Mouse (Mus musculus) cerebellum, adult (tissue): ENCODE results near the gene Slc35a3.

Experiments
- ATAC-seq: cut with Nextera tagmentation; 2 replicates; pipeline ENCODE4 v1.9.2; 2017; ENCODE audit warnings: mild to moderate bottlenecking, moderate library complexity, mixed read lengths; ENCODE audit not compliant: insufficient number of reproducible peaks, low FRiP score, low TSS enrichment

The Slc35a3 gene

DNA sequence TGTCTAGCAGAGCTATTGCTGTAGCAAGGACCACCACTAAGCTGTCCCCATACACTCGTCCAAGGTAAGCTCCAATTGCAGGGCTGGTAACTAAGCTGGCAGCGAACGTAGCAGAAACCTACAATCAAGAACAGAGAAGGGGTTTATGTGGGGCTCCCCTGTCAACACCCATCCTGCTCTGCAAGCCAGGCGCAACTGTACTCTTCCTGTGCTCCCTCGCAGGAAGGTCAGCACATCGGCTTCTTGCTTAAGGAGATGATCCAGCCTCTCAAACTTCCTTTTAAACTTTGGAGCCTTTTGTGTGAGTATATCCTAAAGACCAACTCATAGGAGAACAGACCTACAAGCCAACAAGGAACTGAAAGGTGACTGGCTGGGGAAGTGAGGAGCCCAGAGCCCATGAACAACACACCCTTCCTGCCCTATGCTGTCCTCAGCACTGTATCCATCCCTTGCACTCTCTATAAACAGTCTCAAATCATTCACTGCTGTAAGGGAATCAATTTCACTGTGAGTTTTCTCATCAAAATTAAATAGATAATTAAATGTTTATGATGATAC lies 70.7 kb downstream of the Slc35a3 start:
- no peak for ATAC-seq

DNA sequence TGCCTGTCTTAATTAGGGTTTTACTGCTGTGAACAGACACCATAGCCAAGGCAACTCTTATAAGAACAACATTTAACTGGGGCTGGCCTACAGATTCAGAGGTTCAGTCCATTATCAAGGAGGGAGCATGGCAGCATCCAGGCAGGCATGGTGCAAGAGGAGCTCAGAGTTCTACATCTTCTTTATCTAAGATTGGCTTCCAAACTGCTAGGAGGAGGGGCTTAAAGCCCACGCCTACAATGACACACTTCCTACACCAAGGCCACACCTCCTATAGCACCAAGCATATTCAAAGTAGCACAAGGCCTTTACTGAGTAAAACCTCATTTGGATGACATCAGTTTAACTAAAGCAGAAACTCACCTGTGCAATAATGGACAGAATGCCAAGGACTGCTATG lies 72.6 kb downstream of the Slc35a3 start:
- no peak for ATAC-seq

DNA sequence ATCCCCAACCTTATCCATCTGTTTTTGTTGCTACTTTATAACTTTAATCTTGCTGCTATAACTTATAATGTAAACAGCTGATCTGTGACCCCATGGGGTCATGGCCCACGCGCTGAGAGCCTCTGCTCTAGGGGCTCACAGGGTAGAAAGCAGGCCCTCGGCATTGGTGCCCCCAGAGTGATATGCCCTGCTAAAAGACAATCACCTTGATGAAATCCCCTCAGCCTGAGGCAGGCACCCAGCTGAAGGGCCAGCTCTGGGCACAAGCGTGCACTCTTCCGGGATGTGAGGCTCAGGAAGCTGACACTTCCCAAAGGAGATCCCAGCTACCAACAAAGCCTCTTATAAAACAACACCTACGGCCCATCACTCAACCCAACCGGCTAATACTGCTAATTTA lies 74.1 kb downstream of the Slc35a3 start:
- no peak for ATAC-seq

DNA sequence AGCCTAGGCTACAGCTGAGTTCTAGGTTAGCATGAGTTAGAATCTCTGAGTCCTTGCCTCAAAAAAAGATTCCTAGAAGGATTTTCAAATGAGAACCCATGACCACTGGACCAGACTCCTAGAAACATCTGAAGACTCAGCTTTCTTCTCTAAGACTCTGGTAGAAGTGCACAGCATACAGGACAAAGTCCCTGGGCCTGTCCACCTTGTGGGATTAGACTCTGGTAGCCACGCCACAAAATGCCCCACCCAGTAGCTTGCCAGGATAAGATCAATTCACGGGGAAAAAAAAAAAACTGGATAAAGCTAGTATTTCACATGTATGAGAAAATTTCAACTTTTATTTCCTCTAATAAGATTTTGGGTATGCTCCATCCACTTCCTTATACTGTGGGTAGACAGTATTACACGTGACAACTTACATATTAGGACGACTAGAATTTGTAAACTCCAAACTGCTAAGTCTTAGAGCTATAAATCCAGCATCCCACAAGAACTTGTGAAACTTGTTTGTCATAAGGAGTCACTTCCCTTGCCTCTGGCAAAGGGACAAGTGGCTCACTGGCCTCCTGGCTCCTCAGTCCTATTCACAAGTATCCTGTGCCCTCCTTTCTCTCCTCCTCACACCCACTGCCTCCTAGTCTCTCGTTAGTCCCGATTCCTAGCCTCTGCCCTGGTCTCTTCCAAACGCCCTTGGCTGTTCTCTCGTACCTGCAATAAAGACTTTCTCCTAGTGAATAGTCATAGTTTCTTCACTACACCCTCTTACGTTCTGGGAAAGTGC lies 74.7 kb downstream of the Slc35a3 start:
- no peak for ATAC-seq

DNA sequence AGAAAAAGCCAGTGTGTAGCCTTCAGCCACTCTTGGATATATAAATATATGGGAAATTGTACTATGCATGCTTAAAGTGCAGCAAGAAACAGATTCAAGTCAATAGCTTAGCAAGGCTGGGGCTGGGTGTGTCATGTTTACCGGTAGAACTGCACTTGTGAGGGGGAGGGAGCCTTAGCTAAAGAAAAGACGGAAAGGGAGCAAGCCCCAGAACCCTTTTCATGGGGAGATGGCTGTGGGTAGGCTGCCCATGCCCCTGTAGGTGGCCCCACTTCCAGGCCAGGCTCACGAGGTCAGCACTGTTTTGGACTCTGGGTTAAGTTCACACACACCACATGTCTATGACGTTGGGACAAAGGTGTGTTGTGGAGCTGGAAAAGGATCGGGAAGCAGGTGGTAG lies 76.8 kb downstream of the Slc35a3 start:
- ATAC-seq = no peak

DNA sequence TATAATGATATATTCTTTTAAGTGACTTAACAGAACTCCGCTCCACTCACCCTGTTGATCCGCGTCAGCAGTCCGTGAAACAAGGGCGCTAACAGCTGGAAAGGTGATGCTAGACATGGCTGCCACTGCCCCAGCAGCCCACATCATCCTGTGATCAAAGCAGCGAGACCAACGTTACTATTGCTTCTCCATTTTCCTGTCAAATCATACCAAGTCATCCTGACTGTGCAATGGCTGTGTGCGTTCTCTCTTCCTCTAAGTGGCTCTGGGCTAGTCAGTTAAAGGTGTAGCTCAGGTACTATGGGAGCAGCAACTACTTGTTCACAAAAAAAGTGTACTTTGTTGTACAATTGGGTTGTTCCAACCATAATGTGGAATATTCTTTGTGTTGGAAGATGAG lies 77.8 kb downstream of the Slc35a3 start:
- ATAC-seq = no peak

DNA sequence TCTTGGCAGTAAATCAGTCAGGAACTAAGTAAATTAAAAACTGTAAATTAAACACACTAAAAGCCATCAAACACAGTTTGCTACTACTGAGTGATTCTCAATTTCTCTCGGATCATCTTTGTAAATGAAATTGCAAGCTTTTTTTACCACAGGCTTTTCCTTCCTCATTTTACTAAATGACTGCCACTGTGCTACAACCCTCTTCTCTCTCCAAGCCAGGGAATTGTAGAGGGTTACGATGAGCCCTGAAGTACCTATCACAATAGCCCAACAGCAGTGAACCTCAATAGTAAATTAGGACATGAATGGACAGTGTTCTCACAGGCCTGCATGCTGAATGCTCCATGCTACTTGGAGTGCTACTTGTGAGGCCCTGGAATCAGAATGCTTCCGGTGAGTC lies 78.5 kb downstream of the Slc35a3 start:
- ATAC-seq = no peak

DNA sequence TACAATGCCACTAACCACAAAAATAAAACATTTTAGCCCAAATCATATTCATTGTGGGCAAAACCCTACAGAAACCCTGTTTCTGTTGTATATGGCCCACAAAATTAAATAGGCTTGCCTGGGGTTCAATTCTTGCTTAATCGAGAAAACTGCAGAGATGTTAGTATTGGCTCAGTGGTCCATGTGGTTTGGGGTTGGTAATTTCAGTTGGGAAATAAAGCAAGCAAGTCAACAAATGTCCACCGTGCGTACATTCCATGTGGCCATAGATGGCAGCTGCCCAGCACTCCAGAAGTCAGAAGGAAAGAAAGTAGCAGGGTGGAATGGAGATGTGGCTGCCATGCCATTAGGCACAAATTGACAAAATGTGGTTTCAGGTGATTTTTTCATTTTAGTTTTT lies 79.7 kb downstream of the Slc35a3 start:
- no peak for ATAC-seq

DNA sequence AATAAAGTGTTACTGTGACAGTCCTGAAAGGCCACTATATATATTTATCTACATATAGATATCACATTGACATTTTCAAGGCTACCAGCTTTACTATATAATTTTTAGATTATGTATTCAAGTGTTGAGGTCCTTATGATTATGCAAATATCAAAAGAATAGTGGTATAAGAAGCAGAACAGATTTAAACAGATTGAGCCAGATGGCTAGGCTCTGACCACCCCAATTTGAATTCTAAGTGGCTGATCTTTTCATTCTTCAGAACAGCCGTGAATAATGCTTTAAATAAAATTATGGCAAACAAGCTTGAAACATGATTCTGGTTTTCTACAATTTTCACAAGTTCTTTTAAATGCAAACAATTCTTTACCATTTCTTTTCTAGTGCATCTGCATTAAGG lies 81.2 kb downstream of the Slc35a3 start:
- ATAC-seq = no peak

DNA sequence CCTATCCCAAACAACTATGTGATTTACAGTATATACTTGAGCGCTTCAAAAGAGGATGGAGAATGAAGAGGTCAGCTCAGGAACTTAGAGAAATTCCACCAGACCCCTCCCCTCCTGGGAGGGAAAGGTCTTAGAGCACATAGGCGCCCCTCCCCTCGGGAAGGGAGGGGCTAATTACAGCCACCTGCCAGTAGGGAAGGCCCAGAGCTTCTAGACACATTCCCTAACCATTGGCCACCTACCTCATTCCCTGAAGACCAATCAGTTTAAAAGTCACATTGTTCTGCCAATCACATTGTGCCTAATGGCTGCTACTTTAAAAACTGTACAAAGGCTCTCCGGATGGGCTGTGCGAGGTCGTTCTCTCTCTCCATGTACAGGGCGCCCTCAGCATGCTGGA lies 90.0 kb downstream of the Slc35a3 start:
- ATAC-seq = no peak

DNA sequence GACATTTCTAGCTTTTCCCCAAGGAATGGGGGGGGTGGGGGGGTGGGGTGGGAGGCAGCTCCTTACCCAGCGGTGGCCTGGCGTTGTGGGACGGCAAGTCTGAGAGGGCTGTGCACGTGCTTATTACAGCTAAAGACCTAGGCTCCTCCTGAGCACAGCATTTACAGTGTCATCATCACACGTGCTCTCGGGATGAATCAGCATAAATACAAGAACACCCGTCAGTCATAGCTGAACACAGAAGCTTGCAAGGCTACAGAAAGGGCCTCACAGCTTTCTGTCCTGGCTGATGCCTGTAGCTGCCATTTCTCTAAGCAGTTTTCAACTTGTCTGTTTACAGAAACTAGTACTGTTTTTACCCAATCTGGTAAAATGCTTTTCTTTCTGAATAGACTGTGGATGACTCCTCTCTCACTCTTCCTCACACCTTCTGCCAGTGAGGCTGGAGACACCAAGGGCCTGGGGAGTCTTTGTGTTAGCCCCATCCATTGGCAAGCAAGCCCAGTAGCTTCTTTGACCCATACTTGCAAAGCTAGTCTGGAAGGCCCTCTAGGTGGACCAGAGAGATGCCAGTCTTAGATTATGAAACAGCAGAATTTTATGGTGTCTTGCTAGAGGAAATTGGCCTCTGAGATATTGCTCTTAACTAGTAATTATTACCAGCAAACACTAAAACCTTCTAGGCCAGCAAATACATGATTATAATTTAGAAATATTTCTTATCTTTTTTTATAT lies 91.8 kb downstream of the Slc35a3 start:
- no peak for ATAC-seq
